Mouse (Mus musculus) ES-E14 (cell line): ENCODE results near the gene Supv3l1. TPM values are rescaled to one million over a fixed set of nuclear protein-coding genes. Genes with fewer than 3 reads are reported as not detected.
"Not testable (repeated sequence)": the region's sequence is repeated elsewhere in the genome, so short reads cannot be mapped to it uniquely, and the experiment has no call there.

ENCODE experiments used
- DNase-seq: peaks from one replicate; pipeline ENCODE4 v3.0.0-alpha.2; 2013; ENCODE audit warnings: low read depth, low spot score
- H3K27ac ChIP-seq: 2 replicates; pipeline ENCODE4 v1.5.1; 2012; ENCODE audit warnings: low read depth, mild to moderate bottlenecking, low read length, moderate library complexity, mixed read lengths; ENCODE audit not compliant: poor library complexity, insufficient read depth, severe bottlenecking
- H3K36me3 ChIP-seq: 2 replicates; pipeline ENCODE4 v1.6.1; 2012; ENCODE audit warnings: mild to moderate bottlenecking, low read length, moderate library complexity, mixed read lengths; ENCODE audit not compliant: control insufficient read depth, poor library complexity, insufficient read depth, severe bottlenecking
- H3K4me1 ChIP-seq, 2 experiments: fragments of 150-350 bp in 1 of 2; sonication (generic) in 1 of 2; 2 replicates each; pipeline ENCODE4 v1.6.1; 2012; ENCODE audit warnings: low read length in 2 of 2, mild to moderate bottlenecking in 1 of 2, mixed read lengths in 1 of 2; ENCODE audit not compliant: control insufficient read depth in 2 of 2, insufficient read depth in 2 of 2, poor library complexity in 1 of 2
- H3K4me3 ChIP-seq, 2 experiments: fragments of 150-350 bp in 1 of 2; sonication (generic) in 1 of 2; 2 replicates each; pipeline ENCODE4 v1.5.1; 2012; ENCODE audit warnings: low read length in 2 of 2, low read depth in 1 of 2, mild to moderate bottlenecking in 1 of 2, mixed read lengths in 1 of 2; ENCODE audit not compliant: insufficient read depth in 1 of 2, poor library complexity in 1 of 2, severe bottlenecking in 1 of 2
- H3K9ac ChIP-seq: 2 replicates; pipeline ENCODE4 v1.6.1; 2012; ENCODE audit warnings: low read depth, mild to moderate bottlenecking, low read length, mixed read lengths; ENCODE audit not compliant: poor library complexity, insufficient read depth, severe bottlenecking
- H3K9me3 ChIP-seq: fragments of 150-350 bp; sonication (generic); 2 replicates; pipeline ENCODE4 v1.6.1; 2012; ENCODE audit warnings: low read depth, mild to moderate bottlenecking, low read length; ENCODE audit not compliant: control insufficient read depth, insufficient read depth
- CHD2 ChIP-seq: IDR thresholded peaks from 2 replicates; pipeline ENCODE4 v1.6.1; 2014; ENCODE audit warnings: mild to moderate bottlenecking, low read depth, low read length, inconsistent platforms
- HCFC1 ChIP-seq: IDR thresholded peaks from 2 replicates; pipeline ENCODE4 v1.6.1; 2012; ENCODE audit warnings: low read length, inconsistent platforms, borderline replicate concordance; ENCODE audit not compliant: insufficient read depth
- MAFK ChIP-seq: IDR thresholded peaks from 2 replicates; pipeline ENCODE4 v1.6.1; 2014; ENCODE audit warnings: mild to moderate bottlenecking, low read depth, low read length, inconsistent platforms; ENCODE audit not compliant: insufficient read depth
- ZC3H11A ChIP-seq: IDR thresholded peaks from 2 replicates; pipeline ENCODE4 v1.6.1; 2012; ENCODE audit warnings: low read depth, mild to moderate bottlenecking, inconsistent platforms, low read length, borderline replicate concordance
- ZNF384 ChIP-seq: IDR thresholded peaks from 2 replicates; pipeline ENCODE4 v1.6.1; 2012; ENCODE audit warnings: low read depth, low read length, inconsistent platforms
- in situ Hi-C, 2 experiments: fragments of 600-800 bp; cut with MboI; formaldehyde crosslinking; loops; one replicate each; pipeline ENCODE4 v1.15.1; 2025; ENCODE audit warnings: low sequenced_read_pairs in 2 of 2, inconsistent platforms in 1 of 2; ENCODE audit not compliant: unreplicated experiment in 2 of 2
- total RNA-seq: library from RNA; depleted of rRNA; stranded (reverse); fragments of 300-350 nt; gene quantifications from 2 replicates; pipeline ENCODE4 v1.2.3, GENCODE M21; 2012

Supv3l1 gene
- total RNA-seq, 1 experiment = 50.0 TPM

- H3K9me3 ChIP-seq = no peaks in the 10 kb centered on the region
- no peak overlapping the region for H3K27ac ChIP-seq
- in situ Hi-C loops = no loop called here
- H3K4me3 ChIP-seq = no peak overlapping the region
- peaks cover 2% of the 10 kb centered on the region for H3K36me3 ChIP-seq
- no peak overlapping the region; the same call in 1 of the 2 replicates for H3K9ac ChIP-seq
- no peak for DNase-seq
- no peak for TF ChIP-seq CHD2
- no peak for TF ChIP-seq MAFK
- TF ChIP-seq ZC3H11A = no peak
- no peak for TF ChIP-seq ZNF384
- no peak for TF ChIP-seq HCFC1
- peaks cover 0 to 3% of the 10 kb centered on the region in 2 experiments; a peak in 2 of 4 replicates for H3K4me1 ChIP-seq
These were observed 21.6 kb upstream of the Supv3l1 start for GRCm38 (mm10) chr10:62471105-62471504.

- TF ChIP-seq ZC3H11A (no peak), ZNF384 (no peak), MAFK (no peak), HCFC1 (no peak), CHD2 (no peak)
- H3K9me3 ChIP-seq = no peaks in the 10 kb centered on the region
- no peak overlapping the region for H3K9ac ChIP-seq
- no peak overlapping the region for H3K27ac ChIP-seq
- H3K4me1 ChIP-seq = no peaks in the 10 kb centered on the region
- DNase-seq = no peak
- no peak overlapping the region for H3K4me3 ChIP-seq
- peaks cover 4% of the 10 kb centered on the region for H3K36me3 ChIP-seq
- in situ Hi-C loops = no loop called here
These were observed 20.2 kb upstream of the Supv3l1 start for GRCm38 (mm10) chr10:62469736-62470135.

DNA sequence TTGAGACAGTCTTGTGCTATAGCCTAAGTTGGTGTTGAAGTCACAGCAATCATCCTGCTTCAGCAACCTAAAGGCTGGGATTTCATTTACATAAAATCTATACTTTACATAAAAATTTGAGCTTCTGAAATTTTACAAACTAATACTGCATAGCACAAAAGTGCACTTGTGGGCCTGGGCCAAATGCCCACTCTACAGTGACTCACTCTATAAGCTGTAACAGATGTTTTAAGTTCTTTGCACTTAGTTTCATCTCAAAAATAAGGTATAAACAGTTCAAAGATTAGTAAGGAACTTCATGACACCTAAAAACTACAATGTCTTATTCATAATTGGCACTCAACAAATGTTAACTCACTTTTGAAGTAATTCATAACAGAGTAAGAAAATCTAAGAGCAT is 11.8 kb upstream of the Supv3l1 start:
- no peaks in the 10 kb centered on the region for H3K9me3 ChIP-seq
- no peaks in the 10 kb centered on the region for H3K4me1 ChIP-seq
- no peak overlapping the region for H3K27ac ChIP-seq
- no peak overlapping the region for H3K9ac ChIP-seq
- TF ChIP-seq HCFC1 = no peak
- no peak for TF ChIP-seq ZC3H11A
- no peak for TF ChIP-seq MAFK
- TF ChIP-seq ZNF384 = no peak
- TF ChIP-seq CHD2 = no peak
- in situ Hi-C loops = no loop called here
- H3K36me3 ChIP-seq = peaks cover 18% of the 10 kb centered on the region
- DNase-seq = no peak
- no peak overlapping the region for H3K4me3 ChIP-seq

DNA sequence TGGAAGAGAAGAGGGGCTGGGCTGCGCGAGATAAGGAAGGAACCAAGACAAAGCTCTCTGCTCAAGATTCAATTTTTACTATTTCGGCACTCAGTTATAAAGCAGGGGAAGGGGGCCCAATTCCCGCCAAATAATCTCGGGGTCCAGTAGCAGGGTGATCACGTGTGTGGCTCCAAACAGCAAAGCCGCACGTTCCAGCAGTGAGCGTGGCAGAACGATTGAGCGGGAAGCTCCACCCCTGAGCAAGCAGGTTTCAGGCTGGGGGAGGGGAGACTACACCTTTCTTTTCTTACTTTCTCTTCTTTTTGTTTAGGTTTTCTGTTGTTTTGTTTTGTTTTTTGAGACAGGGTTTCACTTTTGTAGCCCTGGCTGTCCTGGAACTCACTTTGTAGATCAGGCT is 2.5 kb upstream of the Supv3l1 start:
- H3K9ac ChIP-seq = peak overlapping the region; percentile 98; the same call in 1 of the 2 replicates
- in situ Hi-C loops, H3K4me3 ChIP-seq: not testable (repeated sequence)

GRCm38 (mm10) chr10:62450280-62450640 is 722 bp upstream of the Supv3l1 start:
- in situ Hi-C loops = no loop called here
- TF ChIP-seq ZC3H11A = no peak
- TF ChIP-seq HCFC1 = no peak
- TF ChIP-seq CHD2 = 0 out of 2 replicates have a peak, but pooled peaks have one; percentile 8
- TF ChIP-seq ZNF384 = no peak
- TF ChIP-seq MAFK = no peak

More for the DNA sequence above, 2.5 kb upstream of the Supv3l1 start:
- Histone ChIP-seq H3K27ac (peak overlapping the region; percentile 13; the same call in 1 of the 2 replicates), H3K36me3 (peaks cover 14% of the 10 kb centered on the region), H3K4me1 (peaks cover 6 to 14% of the 10 kb centered on the region in 2 experiments)
- DNase-seq, H3K9me3 ChIP-seq: not testable (repeated sequence)

More at GRCm38 (mm10) chr10:62450280-62450640, 722 bp upstream of the Supv3l1 start:
- peak overlapping the region; percentile 84 to 98 for H3K4me3 ChIP-seq
- H3K36me3 ChIP-seq = peaks cover 15% of the 10 kb centered on the region
- no peak for DNase-seq
- peak overlapping the region; percentile 92; the same call in 1 of the 2 replicates for H3K27ac ChIP-seq
- H3K9ac ChIP-seq = peak overlapping the region; percentile 98
- no peaks in the 10 kb centered on the region for H3K9me3 ChIP-seq
- H3K4me1 ChIP-seq = peaks cover 6 to 14% of the 10 kb centered on the region in 2 experiments
